Mouse (Mus musculus) ES-E14 (cell line): Measurements from ENCODE around the gene Tbc1d10c. TPM values are rescaled to one million over a fixed set of nuclear protein-coding genes. Genes with fewer than 3 reads are reported as not detected.

Source experiments
- DNase-seq: peaks from one replicate; pipeline ENCODE4 v3.0.0-alpha.2; 2013; ENCODE audit warnings: low read depth, low spot score
- H3K27ac ChIP-seq: 2 replicates; pipeline ENCODE4 v1.5.1; 2012; ENCODE audit warnings: low read depth, mild to moderate bottlenecking, low read length, moderate library complexity, mixed read lengths; ENCODE audit not compliant: poor library complexity, insufficient read depth, severe bottlenecking
- H3K36me3 ChIP-seq: 2 replicates; pipeline ENCODE4 v1.6.1; 2012; ENCODE audit warnings: mild to moderate bottlenecking, low read length, moderate library complexity, mixed read lengths; ENCODE audit not compliant: control insufficient read depth, poor library complexity, insufficient read depth, severe bottlenecking
- H3K4me1 ChIP-seq, 2 experiments: fragments of 150-350 bp in 1 of 2; sonication (generic) in 1 of 2; 2 replicates each; pipeline ENCODE4 v1.6.1; 2012; ENCODE audit warnings: low read length in 2 of 2, mild to moderate bottlenecking in 1 of 2, mixed read lengths in 1 of 2; ENCODE audit not compliant: control insufficient read depth in 2 of 2, insufficient read depth in 2 of 2, poor library complexity in 1 of 2
- H3K4me3 ChIP-seq, 2 experiments: fragments of 150-350 bp in 1 of 2; sonication (generic) in 1 of 2; 2 replicates each; pipeline ENCODE4 v1.5.1; 2012; ENCODE audit warnings: low read length in 2 of 2, low read depth in 1 of 2, mild to moderate bottlenecking in 1 of 2, mixed read lengths in 1 of 2; ENCODE audit not compliant: insufficient read depth in 1 of 2, poor library complexity in 1 of 2, severe bottlenecking in 1 of 2
- H3K9ac ChIP-seq: 2 replicates; pipeline ENCODE4 v1.6.1; 2012; ENCODE audit warnings: low read depth, mild to moderate bottlenecking, low read length, mixed read lengths; ENCODE audit not compliant: poor library complexity, insufficient read depth, severe bottlenecking
- H3K9me3 ChIP-seq: fragments of 150-350 bp; sonication (generic); 2 replicates; pipeline ENCODE4 v1.6.1; 2012; ENCODE audit warnings: low read depth, mild to moderate bottlenecking, low read length; ENCODE audit not compliant: control insufficient read depth, insufficient read depth
- CHD2 ChIP-seq: IDR thresholded peaks from 2 replicates; pipeline ENCODE4 v1.6.1; 2014; ENCODE audit warnings: mild to moderate bottlenecking, low read depth, low read length, inconsistent platforms
- HCFC1 ChIP-seq: IDR thresholded peaks from 2 replicates; pipeline ENCODE4 v1.6.1; 2012; ENCODE audit warnings: low read length, inconsistent platforms, borderline replicate concordance; ENCODE audit not compliant: insufficient read depth
- MAFK ChIP-seq: IDR thresholded peaks from 2 replicates; pipeline ENCODE4 v1.6.1; 2014; ENCODE audit warnings: mild to moderate bottlenecking, low read depth, low read length, inconsistent platforms; ENCODE audit not compliant: insufficient read depth
- ZC3H11A ChIP-seq: IDR thresholded peaks from 2 replicates; pipeline ENCODE4 v1.6.1; 2012; ENCODE audit warnings: low read depth, mild to moderate bottlenecking, inconsistent platforms, low read length, borderline replicate concordance
- ZNF384 ChIP-seq: IDR thresholded peaks from 2 replicates; pipeline ENCODE4 v1.6.1; 2012; ENCODE audit warnings: low read depth, low read length, inconsistent platforms
- in situ Hi-C, 2 experiments: fragments of 600-800 bp; cut with MboI; formaldehyde crosslinking; loops; one replicate each; pipeline ENCODE4 v1.15.1; 2025; ENCODE audit warnings: low sequenced_read_pairs in 2 of 2, inconsistent platforms in 1 of 2; ENCODE audit not compliant: unreplicated experiment in 2 of 2
- total RNA-seq: library from RNA; depleted of rRNA; stranded (reverse); fragments of 300-350 nt; gene quantifications from 2 replicates; pipeline ENCODE4 v1.2.3, GENCODE M21; 2012

Tbc1d10c gene
- total RNA-seq, 1 experiment: 2.9 TPM

GRCm38 (mm10) chr19:4183689-4184088 lies 7.4 kb downstream of the Tbc1d10c start:
- in situ Hi-C loops: no loop called here
- Histone ChIP-seq H3K9me3 (no peaks in the 10 kb centered on the region), H3K27ac (no peak overlapping the region), H3K4me3 (no peak overlapping the region), H3K4me1 (peaks cover 4 to 17% of the 10 kb centered on the region in 2 experiments; a peak in 3 of 4 replicates), H3K9ac (no peak overlapping the region), H3K36me3 (no peaks in the 10 kb centered on the region)
- TF ChIP-seq ZNF384: no peak
- no peak for DNase-seq

DNA sequence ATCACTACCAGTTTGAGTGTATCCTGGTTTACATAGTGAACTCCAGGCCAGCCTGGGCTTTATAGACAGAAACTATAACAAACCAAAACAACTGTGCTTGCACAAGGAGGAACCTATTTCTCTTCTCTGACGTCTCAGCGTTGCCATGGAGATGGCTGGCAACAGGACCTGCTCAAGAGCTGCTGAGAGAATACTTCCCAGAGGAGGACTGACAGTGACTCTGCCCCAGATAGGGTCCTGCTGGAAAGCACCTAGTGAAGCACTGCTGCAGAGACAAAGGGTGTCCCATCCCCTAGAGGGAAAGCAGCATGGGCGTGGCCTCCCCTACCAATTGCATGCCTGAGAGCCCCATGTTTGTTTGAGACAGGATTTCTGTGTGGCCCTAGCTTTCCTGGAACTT lies 9.2 kb downstream of the Tbc1d10c start:
- no peak for TF ChIP-seq HCFC1
- no peak for TF ChIP-seq CHD2
- TF ChIP-seq ZC3H11A: no peak
- TF ChIP-seq MAFK: no peak
- no peak for TF ChIP-seq ZNF384
- Histone ChIP-seq H3K4me3 (no peak overlapping the region), H3K9me3 (no peaks in the 10 kb centered on the region), H3K9ac (peak overlapping the region; percentile 13; the same call in 1 of the 2 replicates), H3K27ac (no peak overlapping the region), H3K36me3 (no peaks in the 10 kb centered on the region), H3K4me1 (peaks cover 4 to 15% of the 10 kb centered on the region in 2 experiments; a peak in 3 of 4 replicates)
- in situ Hi-C loops: no loop called here
- no peak for DNase-seq

- no peaks in the 10 kb centered on the region for H3K9me3 ChIP-seq
- H3K36me3 ChIP-seq: no peaks in the 10 kb centered on the region
- no peak overlapping the region for H3K4me3 ChIP-seq
- peaks cover 4 to 18% of the 10 kb centered on the region in 2 experiments; a peak in 3 of 4 replicates for H3K4me1 ChIP-seq
- TF ChIP-seq HCFC1: no peak
- no peak for TF ChIP-seq ZNF384
- no peak for TF ChIP-seq MAFK
- TF ChIP-seq ZC3H11A: no peak
- TF ChIP-seq CHD2: no peak
- in situ Hi-C loops: no loop called here
- no peak overlapping the region for H3K9ac ChIP-seq
- no peak overlapping the region for H3K27ac ChIP-seq
- DNase-seq: no peak
These were observed 10.7 kb downstream of the Tbc1d10c start for GRCm38 (mm10) chr19:4180411-4180810.

DNA sequence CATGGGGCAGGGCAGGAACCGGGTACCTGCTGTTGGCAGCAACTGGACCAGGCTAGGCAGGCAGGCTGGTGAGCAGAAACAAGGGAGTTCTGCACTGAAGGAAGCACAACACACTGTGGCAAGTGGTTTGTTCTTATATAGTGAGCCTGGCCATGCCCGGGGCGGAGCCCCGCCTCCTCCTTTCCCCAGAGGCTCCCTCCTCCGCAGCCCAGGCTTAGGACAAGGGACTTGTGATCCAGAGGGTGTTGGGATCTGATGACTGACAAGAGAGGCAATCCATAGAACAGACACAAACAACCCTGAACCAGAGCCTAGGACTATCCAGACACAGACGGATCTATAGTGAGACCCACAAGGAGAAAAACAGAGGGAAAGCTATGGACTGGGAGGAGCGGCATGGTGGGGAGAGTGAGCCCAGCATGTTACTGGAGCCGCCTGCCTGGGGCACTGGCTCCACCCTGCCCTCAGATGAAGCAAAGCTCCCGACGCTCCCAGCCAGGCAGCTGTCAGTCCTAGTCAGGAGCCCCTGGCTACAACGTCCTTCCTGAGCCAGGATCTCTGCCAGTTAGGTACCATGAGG lies 15.6 kb downstream of the Tbc1d10c start, which contains the start of gene Carns1:
Carns1 (minus strand) TSS at position 112 of the 580 bp plus-strand sequence.
- Histone ChIP-seq H3K9me3 (no peaks in the 10 kb centered on the region), H3K36me3 (no peaks in the 10 kb centered on the region), H3K4me1 (peaks cover 0 to 30% of the 10 kb centered on the region in 2 experiments; a peak in 2 of 4 replicates), H3K9ac (no peak within 1 kb of the TSS), H3K4me3 (0 out of 4 replicates have a peak within 1 kb of the TSS, but pooled peaks of 1 of the 2 experiments have one; percentile 21), H3K27ac (no peak within 1 kb of the TSS)
- DNase-seq: no peak
- TF ChIP-seq ZC3H11A (no peak), ZNF384 (no peak), MAFK (no peak), HCFC1 (no peak), CHD2 (no peak)
- in situ Hi-C loops: no loop called here

- H3K9me3 ChIP-seq: no peaks in the 10 kb centered on the region
- peak overlapping the region; percentile 52 for H3K9ac ChIP-seq
- no peak for TF ChIP-seq ZNF384
- TF ChIP-seq ZC3H11A: no peak
- no peak for TF ChIP-seq MAFK
- TF ChIP-seq CHD2: no peak
- TF ChIP-seq HCFC1: no peak
- no peak for DNase-seq
- no peak overlapping the region for H3K4me3 ChIP-seq
- peaks cover 0 to 30% of the 10 kb centered on the region in 2 experiments; a peak in 2 of 4 replicates for H3K4me1 ChIP-seq
- H3K36me3 ChIP-seq: no peaks in the 10 kb centered on the region
- no peak overlapping the region for H3K27ac ChIP-seq
- in situ Hi-C loops: no loop called here
These were observed 18.2 kb downstream of the Tbc1d10c start for GRCm38 (mm10) chr19:4172925-4173324.
